Mouse (Mus musculus): ENCODE data around the gene Ptprh. TPM values are rescaled to one million over a fixed set of nuclear protein-coding genes. Genes with fewer than 3 reads are reported as not detected.
"Not testable (repeated sequence)": the region's sequence is repeated elsewhere in the genome, so short reads cannot be mapped to it uniquely, and the experiment has no call there.

The Ptprh gene
- polyA plus RNA-seq, 1 experiment from 2014 or later = not detected

DNA sequence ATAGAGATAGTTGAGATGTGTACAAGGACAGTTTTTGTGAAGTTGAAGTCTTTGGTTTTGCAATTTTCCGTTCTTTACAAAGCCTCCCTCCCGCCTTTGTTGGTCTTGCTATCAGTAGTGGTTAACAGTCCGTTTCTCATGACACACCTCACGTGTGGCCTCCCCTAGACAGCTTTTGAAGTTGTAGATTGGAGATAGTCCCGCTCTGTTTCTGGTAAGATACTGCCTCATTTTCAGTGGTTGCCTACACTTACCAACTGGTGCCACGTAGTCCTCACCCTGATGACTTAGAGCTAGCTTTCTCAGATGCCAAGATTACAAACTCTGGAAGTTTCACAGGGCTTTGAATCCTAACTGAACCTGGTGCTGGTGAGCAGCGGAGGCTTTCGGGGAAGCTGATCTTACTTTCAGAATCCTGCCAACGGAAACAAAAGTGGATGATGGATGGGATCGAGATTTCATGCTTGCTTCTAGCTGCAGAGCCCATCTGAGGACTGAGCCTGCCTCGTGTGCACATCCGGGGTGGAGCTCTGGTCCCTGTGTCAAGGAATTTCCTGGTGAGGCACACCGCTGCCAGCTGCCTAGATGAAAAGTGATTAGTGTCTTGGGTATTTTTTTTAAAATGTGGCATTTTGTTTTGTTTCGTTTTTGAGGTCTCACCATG, 10.0 kb upstream of the Ptprh start:
- no peak overlapping the region for H3K9ac ChIP-seq (ENCODE audit: low read length)
- no peak overlapping the region for H3K4me3 ChIP-seq (ENCODE audit: low read depth, low read length)
- no peaks in the 10 kb centered on the region for H3K36me3 ChIP-seq (ENCODE audit: control insufficient read depth, insufficient read depth, low read length)
- no peak overlapping the region for H3K4me2 ChIP-seq (ENCODE audit: low read depth)
- H3K4me1 ChIP-seq (ENCODE audit: control insufficient read depth, insufficient read depth, low read length) = no peaks in the 10 kb centered on the region
- no peak for ATAC-seq (ENCODE audit: insufficient read depth, low FRiP score, low TSS enrichment)
- 80% methylated on average over 14 of the region's 14 CpGs for WGBS
- no peaks in the 10 kb centered on the region for H3K9me3 ChIP-seq (ENCODE audit: control insufficient read depth, low read length)
- peak; percentile 22 for DNase-seq (ENCODE audit: low spot score)
- no peaks in the 10 kb centered on the region for H3K27me3 ChIP-seq (ENCODE audit: control insufficient read depth, insufficient read depth, low read length)
- no peak overlapping the region for H3K27ac ChIP-seq (ENCODE audit: low read depth, low read length)

GRCm38 (mm10) chr7:4612956-4613355, 9.1 kb upstream of the Ptprh start:
- no peaks in the 10 kb centered on the region for H3K9me3 ChIP-seq (ENCODE audit: control insufficient read depth, low read length)
- H3K36me3 ChIP-seq (ENCODE audit: control insufficient read depth, insufficient read depth, low read length) = no peaks in the 10 kb centered on the region
- no peak overlapping the region for H3K4me3 ChIP-seq (ENCODE audit: low read depth, low read length)
- H3K27ac ChIP-seq (ENCODE audit: low read depth, low read length) = no peak overlapping the region
- H3K9ac ChIP-seq (ENCODE audit: low read length) = no peak overlapping the region
- H3K4me1 ChIP-seq (ENCODE audit: control insufficient read depth, insufficient read depth, low read length) = no peaks in the 10 kb centered on the region
- WGBS = 91% methylated on average over 1 of the region's 1 CpGs
- ATAC-seq (ENCODE audit: insufficient read depth, low FRiP score, low TSS enrichment) (no peak), DNase-seq (ENCODE audit: low spot score) (no peak)
- H3K4me2 ChIP-seq (ENCODE audit: low read depth) = no peak overlapping the region
- H3K27me3 ChIP-seq (ENCODE audit: control insufficient read depth, insufficient read depth, low read length) = no peaks in the 10 kb centered on the region

DNA sequence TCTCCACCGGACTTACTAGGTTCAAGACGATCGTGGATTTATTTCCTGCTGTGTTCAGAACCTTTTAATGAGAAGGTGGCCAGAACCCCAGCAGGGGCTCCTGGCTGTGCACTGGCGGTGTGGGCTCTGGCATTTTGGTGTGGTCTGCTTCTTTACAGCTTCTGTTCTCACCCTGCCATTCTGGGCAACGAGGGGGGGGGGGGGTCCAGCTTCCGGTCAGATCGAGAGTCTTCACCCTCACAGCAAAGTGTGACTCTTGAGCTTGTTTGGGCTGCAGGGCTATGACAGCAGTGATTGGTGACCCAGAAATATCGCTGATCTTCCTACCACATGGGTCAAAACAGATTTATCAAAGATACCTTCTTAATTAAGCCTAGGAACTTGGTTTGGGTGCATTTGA, 8.5 kb upstream of the Ptprh start:
- ATAC-seq (ENCODE audit: insufficient read depth, low FRiP score, low TSS enrichment) = no peak
- Histone ChIP-seq H3K27ac (ENCODE audit: low read depth, low read length) (no peak overlapping the region), H3K4me1 (ENCODE audit: control insufficient read depth, insufficient read depth, low read length) (no peaks in the 10 kb centered on the region), H3K36me3 (ENCODE audit: control insufficient read depth, insufficient read depth, low read length) (no peaks in the 10 kb centered on the region), H3K27me3 (ENCODE audit: control insufficient read depth, insufficient read depth, low read length) (no peaks in the 10 kb centered on the region), H3K4me2 (ENCODE audit: low read depth) (no peak overlapping the region), H3K4me3 (ENCODE audit: low read depth, low read length) (no peak overlapping the region), H3K9ac (ENCODE audit: low read length) (no peak overlapping the region), H3K9me3 (ENCODE audit: control insufficient read depth, low read length) (no peaks in the 10 kb centered on the region)
- WGBS = 62% methylated on average over 8 of the region's 8 CpGs
- DNase-seq (ENCODE audit: low spot score) = no peak

GRCm38 (mm10) chr7:4611921-4612341, 8.1 kb upstream of the Ptprh start:
- Histone ChIP-seq H3K9me3 (ENCODE audit: control insufficient read depth, low read length) (no peaks in the 10 kb centered on the region), H3K4me2 (ENCODE audit: low read depth) (no peak overlapping the region), H3K4me3 (ENCODE audit: low read depth, low read length) (no peak overlapping the region), H3K36me3 (ENCODE audit: control insufficient read depth, insufficient read depth, low read length) (no peaks in the 10 kb centered on the region), H3K4me1 (ENCODE audit: control insufficient read depth, insufficient read depth, low read length) (no peaks in the 10 kb centered on the region), H3K27me3 (ENCODE audit: control insufficient read depth, insufficient read depth, low read length) (no peaks in the 10 kb centered on the region), H3K9ac (ENCODE audit: low read length) (no peak overlapping the region), H3K27ac (ENCODE audit: low read depth, low read length) (no peak overlapping the region)
- ATAC-seq (ENCODE audit: insufficient read depth, low FRiP score, low TSS enrichment) (no peak), DNase-seq (ENCODE audit: low spot score) (no peak)
- WGBS = 82% methylated on average over 12 of the region's 12 CpGs

DNA sequence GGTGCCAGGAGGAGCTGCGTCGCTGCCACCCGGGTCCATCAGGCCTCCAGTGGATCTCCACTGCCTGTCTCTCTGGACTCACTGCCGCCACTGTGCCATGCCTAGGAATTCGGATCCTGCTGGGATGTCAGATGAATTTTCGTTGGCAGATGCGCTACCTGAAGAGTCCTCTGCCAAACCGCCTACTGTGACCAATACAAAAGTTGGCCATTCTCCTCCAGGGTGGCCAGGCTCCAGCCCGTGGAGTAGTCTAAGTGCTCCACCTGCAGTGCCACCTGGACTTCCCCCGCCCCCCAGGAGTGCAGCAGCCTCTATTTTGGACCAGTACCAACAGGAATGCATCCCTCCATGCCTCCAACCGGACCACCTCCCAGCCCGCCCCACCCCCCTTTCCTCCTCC, 7.7 kb upstream of the Ptprh start:
- H3K4me1 ChIP-seq (ENCODE audit: control insufficient read depth, insufficient read depth, low read length) = no peaks in the 10 kb centered on the region
- WGBS = 84% methylated on average over 12 of the region's 12 CpGs

GRCm38 (mm10) chr7:4608002-4608401, 4.2 kb upstream of the Ptprh start:
- DNase-seq (ENCODE audit: low spot score) (no peak), ATAC-seq (ENCODE audit: insufficient read depth, low FRiP score, low TSS enrichment) (no peak)
- Histone ChIP-seq H3K4me1 (ENCODE audit: control insufficient read depth, insufficient read depth, low read length) (no peaks in the 10 kb centered on the region), H3K36me3 (ENCODE audit: control insufficient read depth, insufficient read depth, low read length) (no peaks in the 10 kb centered on the region), H3K4me2 (ENCODE audit: low read depth) (no peak overlapping the region), H3K27me3 (ENCODE audit: control insufficient read depth, insufficient read depth, low read length) (no peaks in the 10 kb centered on the region), H3K27ac (ENCODE audit: low read depth, low read length) (no peak overlapping the region), H3K4me3 (ENCODE audit: low read depth, low read length) (no peak overlapping the region), H3K9me3 (ENCODE audit: control insufficient read depth, low read length) (no peaks in the 10 kb centered on the region), H3K9ac (ENCODE audit: low read length) (no peak overlapping the region)
- 62% methylated on average over 5 of the region's 5 CpGs for WGBS

More for the DNA sequence above, 7.7 kb upstream of the Ptprh start:
- DNase-seq (ENCODE audit: low spot score) = no peak
- no peak overlapping the region for H3K4me2 ChIP-seq (ENCODE audit: low read depth)
- H3K27ac ChIP-seq (ENCODE audit: low read depth, low read length) = no peak overlapping the region
- no peaks in the 10 kb centered on the region for H3K36me3 ChIP-seq (ENCODE audit: control insufficient read depth, insufficient read depth, low read length)
- H3K9ac ChIP-seq (ENCODE audit: low read length) = no peak overlapping the region
- ATAC-seq (ENCODE audit: insufficient read depth, low FRiP score, low TSS enrichment) = no peak
- no peak overlapping the region for H3K4me3 ChIP-seq (ENCODE audit: low read depth, low read length)
- no peaks in the 10 kb centered on the region for H3K9me3 ChIP-seq (ENCODE audit: control insufficient read depth, low read length)
- H3K27me3 ChIP-seq (ENCODE audit: control insufficient read depth, insufficient read depth, low read length) = no peaks in the 10 kb centered on the region

GRCm38 (mm10) chr7:4602969-4603368, 872 bp downstream of the Ptprh start:
- no peaks in the 10 kb centered on the region for H3K27me3 ChIP-seq (ENCODE audit: control insufficient read depth, insufficient read depth, low read length)
- no peak overlapping the region for H3K4me2 ChIP-seq (ENCODE audit: low read depth)
- no peak overlapping the region for H3K9ac ChIP-seq (ENCODE audit: low read length)
- ATAC-seq (ENCODE audit: insufficient read depth, low FRiP score, low TSS enrichment) (no peak), DNase-seq (ENCODE audit: low spot score) (no peak)
- no peak overlapping the region for H3K4me3 ChIP-seq (ENCODE audit: low read depth, low read length)
- no peaks in the 10 kb centered on the region for H3K9me3 ChIP-seq (ENCODE audit: control insufficient read depth, low read length)
- 79% methylated on average over 6 of the region's 6 CpGs for WGBS
- no peaks in the 10 kb centered on the region for H3K4me1 ChIP-seq (ENCODE audit: control insufficient read depth, insufficient read depth, low read length)
- H3K27ac ChIP-seq (ENCODE audit: low read depth, low read length) = no peak overlapping the region
- H3K36me3 ChIP-seq (ENCODE audit: control insufficient read depth, insufficient read depth, low read length) = no peaks in the 10 kb centered on the region

GRCm38 (mm10) chr7:4597046-4597445, 6.8 kb downstream of the Ptprh start:
- not testable (repeated sequence) for ATAC-seq (ENCODE audit: insufficient read depth, low FRiP score, low TSS enrichment)
- WGBS = 80% methylated on average over 4 of the region's 4 CpGs

GRCm38 (mm10) chr7:4581481-4581880, 22.4 kb downstream of the Ptprh start:
- H3K36me3 ChIP-seq (ENCODE audit: control insufficient read depth, insufficient read depth, low read length); H3K4me3 ChIP-seq (ENCODE audit: low read depth, low read length); H3K27ac ChIP-seq (ENCODE audit: low read depth, low read length); ATAC-seq (ENCODE audit: insufficient read depth, low FRiP score, low TSS enrichment); H3K27me3 ChIP-seq (ENCODE audit: control insufficient read depth, insufficient read depth, low read length); H3K4me1 ChIP-seq (ENCODE audit: control insufficient read depth, insufficient read depth, low read length); H3K4me2 ChIP-seq (ENCODE audit: low read depth); H3K9ac ChIP-seq (ENCODE audit: low read length); H3K9me3 ChIP-seq (ENCODE audit: control insufficient read depth, low read length); DNase-seq (ENCODE audit: low spot score): not testable (repeated sequence)
- 89% methylated on average over 3 of the region's 3 CpGs for WGBS

More at GRCm38 (mm10) chr7:4597046-4597445, 6.8 kb downstream of the Ptprh start:
- H3K4me1 ChIP-seq (ENCODE audit: control insufficient read depth, insufficient read depth, low read length); H3K9me3 ChIP-seq (ENCODE audit: control insufficient read depth, low read length); H3K4me3 ChIP-seq (ENCODE audit: low read depth, low read length); H3K36me3 ChIP-seq (ENCODE audit: control insufficient read depth, insufficient read depth, low read length); DNase-seq (ENCODE audit: low spot score); H3K27ac ChIP-seq (ENCODE audit: low read depth, low read length); H3K9ac ChIP-seq (ENCODE audit: low read length); H3K27me3 ChIP-seq (ENCODE audit: control insufficient read depth, insufficient read depth, low read length); H3K4me2 ChIP-seq (ENCODE audit: low read depth): not testable (repeated sequence)
